Mouse (Mus musculus) Patski (cell line): ENCODE results near the gene Ankrd11. TPM values are rescaled to one million over a fixed set of nuclear protein-coding genes. Genes with fewer than 3 reads are reported as not detected.

Experiments used
- ATAC-seq: fragments of 100-300 bp; one replicate; pipeline ENCODE4 v1.8.0; 2021
- CTCF ChIA-PET: fragments of 350-600 bp; sonication (Branson Sonifier 250); formaldehyde crosslinking; loops from one replicate; lab custom pipeline; 2022; ENCODE audit warnings: inconsistent platforms; lab: Charles Lee
- POLR2A ChIA-PET: fragments of 350-600 bp; sonication (Branson Sonifier 250); formaldehyde crosslinking; loops from one replicate; lab custom pipeline; 2022; ENCODE audit warnings: antibody characterized with exemption, inconsistent platforms; lab: Charles Lee
- DNase-seq: peaks from one replicate; pipeline ENCODE4 v3.0.0-alpha.2; 2011; ENCODE audit warnings: low read depth, low spot score
- H3K27me3 ChIP-seq: fragments of 371-371 bp; one replicate; pipeline ENCODE4 v1.5.1; 2021
- CTCF ChIP-seq: fragments of 100-300 bp; IDR thresholded peaks from one replicate; pipeline ENCODE4 v1.5.1; 2021
- in situ Hi-C: fragments of 300-500 bp; cut with MboI; formaldehyde crosslinking; loops from 3 replicates; pipeline ENCODE4 v1.11.1; 2018; ENCODE audit warnings: low pct_unique_long_range_greater_than_20kb, mixed read lengths
- polyA plus RNA-seq: library from polyadenylated mRNA; unstranded; gene quantifications from one replicate; pipeline ENCODE4 v1.2.3, GENCODE M21; 2021

The Ankrd11 gene
- polyA plus RNA-seq, 1 experiment from 2014 or later: 76.4 TPM

- in situ Hi-C loops: no loop called here
- ATAC-seq (no peak), DNase-seq (no peak)
- no peaks in the 10 kb centered on the region for H3K27me3 ChIP-seq
- POLR2A ChIA-PET: no interaction called here
- CTCF ChIA-PET: no interaction called here
- TF ChIP-seq CTCF: no peak
Measured at GRCm38 (mm10) chr8:122880302-122880701, 161.8 kb downstream of the Ankrd11 start.

GRCm38 (mm10) chr8:122878231-122878630, 163.8 kb downstream of the Ankrd11 start:
- ChIA-PET CTCF (no interaction called here), POLR2A (no interaction called here)
- no peak for TF ChIP-seq CTCF
- ATAC-seq (no peak), DNase-seq (no peak)
- in situ Hi-C loops: no loop called here
- no peaks in the 10 kb centered on the region for H3K27me3 ChIP-seq

GRCm38 (mm10) chr8:122875186-122875585, 166.9 kb downstream of the Ankrd11 start:
- POLR2A ChIA-PET: no interaction called here
- in situ Hi-C loops: no loop called here
- no peak for DNase-seq

GRCm38 (mm10) chr8:122873171-122873570, 168.9 kb downstream of the Ankrd11 start:
- no peak for TF ChIP-seq CTCF
- ChIA-PET CTCF (interaction anchor here (1.1 kb wide), 1 partner anchor 33 kb away, joined by 4 read pairs; no protein-coding TSS in a partner anchor), POLR2A (no interaction called here)
- ATAC-seq (no peak), DNase-seq (no peak)
- H3K27me3 ChIP-seq: no peaks in the 10 kb centered on the region
- in situ Hi-C loops: no loop called here

More at GRCm38 (mm10) chr8:122875186-122875585, 166.9 kb downstream of the Ankrd11 start:
- no peak for TF ChIP-seq CTCF
- no peaks in the 10 kb centered on the region for H3K27me3 ChIP-seq
- CTCF ChIA-PET: no interaction called here
- no peak for ATAC-seq

GRCm38 (mm10) chr8:122871663-122872062, 170.4 kb downstream of the Ankrd11 start:
- H3K27me3 ChIP-seq: no peaks in the 10 kb centered on the region
- no peak for DNase-seq
- ChIA-PET POLR2A (interaction anchor here (1.0 kb wide), 1 partner anchor 11 kb away, joined by 3 read pairs; no protein-coding TSS in a partner anchor), CTCF (interaction anchor here (1.2 kb wide), 1 partner anchor 12 kb away, joined by 3 read pairs; no protein-coding TSS in a partner anchor)
- no peak for ATAC-seq
- in situ Hi-C loops: no loop called here
- no peak for TF ChIP-seq CTCF

DNA sequence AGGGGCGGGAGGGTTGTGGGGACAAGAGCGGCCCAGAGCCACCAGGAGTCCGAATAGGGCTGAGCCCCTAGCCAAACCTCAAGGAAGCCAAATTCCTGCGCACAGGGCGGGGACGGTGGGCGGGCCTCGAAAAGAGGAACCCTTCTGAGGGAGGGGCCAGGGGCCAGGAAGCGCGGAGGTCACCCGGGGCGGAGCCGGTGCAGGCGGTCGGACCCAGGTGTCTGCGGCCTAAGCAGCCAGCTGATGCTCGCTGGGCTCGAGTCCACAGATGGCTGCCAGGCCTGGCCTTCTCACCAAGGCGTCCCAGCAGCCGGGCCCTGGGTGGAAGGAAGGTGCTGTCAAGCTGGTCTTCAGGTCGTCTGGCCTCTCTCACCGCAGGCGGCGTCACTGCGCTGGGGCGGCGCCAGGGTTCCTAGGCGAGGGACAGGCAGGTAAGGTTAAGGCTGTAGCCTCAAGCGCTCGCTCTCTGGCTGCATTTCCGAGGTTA, 171.7 kb downstream of the Ankrd11 start:
- in situ Hi-C loops: no loop called here
- no peak for TF ChIP-seq CTCF
- POLR2A ChIA-PET: no interaction called here
- ATAC-seq (no peak), DNase-seq (no peak)
- CTCF ChIA-PET: no interaction called here
- no peaks in the 10 kb centered on the region for H3K27me3 ChIP-seq

DNA sequence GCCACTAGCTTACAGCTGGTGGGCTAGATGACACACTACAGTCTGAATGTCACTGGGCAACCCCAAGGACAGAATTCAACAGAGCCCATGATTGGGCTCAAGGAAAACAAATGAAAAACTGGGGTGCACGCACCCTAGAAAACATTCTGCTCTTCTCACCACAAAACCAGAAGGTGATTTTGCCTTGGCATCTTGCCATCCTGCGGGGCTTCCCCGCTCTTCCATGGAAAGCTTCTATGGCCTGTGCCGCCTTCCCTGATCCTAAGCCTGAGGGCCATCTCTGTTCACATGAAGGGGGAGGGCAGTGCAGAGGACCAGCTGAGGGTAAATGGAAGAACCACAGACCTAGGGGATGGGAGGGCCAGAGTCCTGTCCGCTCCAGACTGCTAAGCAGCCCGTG, 174.1 kb downstream of the Ankrd11 start:
- TF ChIP-seq CTCF: no peak
- H3K27me3 ChIP-seq: no peaks in the 10 kb centered on the region
- ATAC-seq (no peak), DNase-seq (no peak)
- POLR2A ChIA-PET: no interaction called here
- in situ Hi-C loops: no loop called here
- CTCF ChIA-PET: no interaction called here

DNA sequence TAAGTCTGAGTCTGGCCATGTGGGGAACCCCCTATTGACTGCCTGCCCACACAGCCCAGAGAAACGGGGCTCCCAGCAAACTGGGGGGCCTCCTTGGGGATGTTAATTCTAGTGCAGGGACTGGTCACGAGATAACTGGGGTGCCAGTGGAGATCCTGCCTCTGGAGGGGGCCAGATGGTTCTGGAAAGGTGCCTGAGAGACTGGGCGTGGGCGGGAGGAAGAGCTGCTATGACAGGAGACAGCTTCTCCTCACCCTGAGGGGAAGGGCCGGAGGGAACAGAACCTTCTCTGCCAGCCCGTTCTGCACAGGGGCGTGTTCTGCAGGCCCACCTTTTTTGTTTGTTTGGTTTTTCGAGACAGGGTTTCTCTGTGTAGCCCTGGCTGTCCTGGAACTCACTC, 175.8 kb downstream of the Ankrd11 start:
- ChIA-PET CTCF (interaction anchor here (1.0 kb wide), 1 partner anchor 32 kb away, joined by 3 read pairs; no protein-coding TSS in a partner anchor), POLR2A (no interaction called here)
- in situ Hi-C loops: no loop called here
- TF ChIP-seq CTCF: no peak
- ATAC-seq (no peak), DNase-seq (no peak)
- no peaks in the 10 kb centered on the region for H3K27me3 ChIP-seq

- in situ Hi-C loops: no loop called here
- H3K27me3 ChIP-seq: no peaks in the 10 kb centered on the region
- ChIA-PET CTCF (interaction anchor here (1.0 kb wide), 1 partner anchor 31 kb away, joined by 3 read pairs; no protein-coding TSS in a partner anchor), POLR2A (no interaction called here)
- ATAC-seq: no peak
- TF ChIP-seq CTCF: no peak
- no peak for DNase-seq
Measured at GRCm38 (mm10) chr8:122865441-122865840, 176.6 kb downstream of the Ankrd11 start.

- DNase-seq (no peak), ATAC-seq (no peak)
- H3K27me3 ChIP-seq: no peaks in the 10 kb centered on the region
- TF ChIP-seq CTCF: no peak
- POLR2A ChIA-PET: no interaction called here
- CTCF ChIA-PET: no interaction called here
- in situ Hi-C loops: no loop called here
Measured at GRCm38 (mm10) chr8:122864719-122865129, 177.4 kb downstream of the Ankrd11 start.

GRCm38 (mm10) chr8:122859843-122860242, 182.2 kb downstream of the Ankrd11 start:
- CTCF ChIA-PET: interaction anchor here (1.1 kb wide), 1 partner anchor 12 kb away, joined by 3 read pairs; no protein-coding TSS in a partner anchor
- H3K27me3 ChIP-seq: peaks cover 8% of the 10 kb centered on the region
- no peak for ATAC-seq
- POLR2A ChIA-PET: no interaction called here
- TF ChIP-seq CTCF: no peak
- DNase-seq: no peak
- in situ Hi-C loops: no loop called here
